19 mouse cellular contexts compared by ENCODE assay signal in the genomic region with DNA sequence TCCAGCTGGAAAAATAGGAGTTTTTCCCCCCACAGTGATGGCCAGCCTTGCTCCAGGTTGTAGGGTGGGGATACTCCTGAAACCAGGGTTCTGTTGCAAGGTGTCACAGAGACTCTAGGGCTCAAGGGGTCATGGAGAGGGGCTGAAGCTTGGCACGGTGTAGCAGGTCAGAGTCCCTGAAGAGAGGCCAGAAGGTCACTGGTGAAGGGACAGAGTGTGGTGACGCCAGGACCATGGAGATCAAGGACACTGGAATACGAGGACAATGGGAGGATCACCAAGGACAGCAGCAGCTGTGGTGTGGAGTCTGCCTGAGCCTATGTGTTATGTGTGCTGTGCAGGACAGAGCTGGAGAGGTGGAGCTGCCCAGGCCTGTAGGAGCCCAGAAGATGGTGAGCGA. TPM values are rescaled to one million over a fixed set of nuclear protein-coding genes. Genes with fewer than 3 reads are reported as not detected.
"Had no signal": no experiment of that assay in that cellular context is flagged by ENCODE, and none has a peak within 500 bp of the region (broad histone marks: within the 10 kb centered on the region; RNA-seq: fewer than 3 reads in every experiment).

No protein-coding gene starts in this region.

- H3K27ac ChIP-seq: layer of hippocampus, adult 2 months; macrophage; midbrain, embryonic 13.5 days; neural tube, embryonic 13.5 days; stomach, embryonic 15.5 days had no signal

- H3K9ac ChIP-seq: lung, embryonic 14.5 days; midbrain, embryonic 13.5 days; neural tube, embryonic 13.5 days; stomach, embryonic 15.5 days had no signal

- H3K9me3 ChIP-seq: midbrain, embryonic 13.5 days; neural tube, embryonic 13.5 days; stomach, embryonic 15.5 days had no signal

- H3K27me3 ChIP-seq: midbrain, embryonic 13.5 days; neural tube, embryonic 13.5 days; stomach, embryonic 15.5 days had no signal

- ATAC-seq: midbrain, embryonic 13.5 days; midbrain, embryonic 16.5 days had no signal

- H3K4me3 ChIP-seq: layer of hippocampus, adult 2 months; midbrain, embryonic 13.5 days; myocyte; neural tube, embryonic 13.5 days; stomach, embryonic 15.5 days had no signal

- H3K4me1 ChIP-seq: midbrain, embryonic 13.5 days; neural tube, embryonic 13.5 days; stomach, embryonic 15.5 days had no signal

- DNase-seq: kidney, adult 18-20 months; kidney, adult 9 months; kidney, postnatal 14 days; kidney, postnatal 4 days; layer of hippocampus, adult 9-11 months; lung, embryonic 14.5 days; retina, postnatal 1 day; right cerebral cortex, postnatal 25 days; spleen, adult 18-20 months; thymus, postnatal 25 days had no signal

- H3K36me3 ChIP-seq: midbrain, embryonic 13.5 days; neural tube, embryonic 13.5 days; stomach, embryonic 15.5 days had no signal

- H3K4me2 ChIP-seq: lung, embryonic 14.5 days; midbrain, embryonic 13.5 days; neural tube, embryonic 13.5 days; stomach, embryonic 15.5 days had no signal

RNA-seq across cellular contexts. Expression of gene Shank2, which starts 6.4 kb away (rescaled TPM):
- total RNA-seq: monocyte, adult 5-6 weeks; neutrophil, adult 5-6 weeks had no signal
- polyA plus RNA-seq: macrophage had no signal
